Mouse (Mus musculus): ENCODE measurements around the gene Rhot2.
A peak's percentile ranks its signal among the peaks of the same experiment; 100 is the strongest.

Gene Rhot2

DNA sequence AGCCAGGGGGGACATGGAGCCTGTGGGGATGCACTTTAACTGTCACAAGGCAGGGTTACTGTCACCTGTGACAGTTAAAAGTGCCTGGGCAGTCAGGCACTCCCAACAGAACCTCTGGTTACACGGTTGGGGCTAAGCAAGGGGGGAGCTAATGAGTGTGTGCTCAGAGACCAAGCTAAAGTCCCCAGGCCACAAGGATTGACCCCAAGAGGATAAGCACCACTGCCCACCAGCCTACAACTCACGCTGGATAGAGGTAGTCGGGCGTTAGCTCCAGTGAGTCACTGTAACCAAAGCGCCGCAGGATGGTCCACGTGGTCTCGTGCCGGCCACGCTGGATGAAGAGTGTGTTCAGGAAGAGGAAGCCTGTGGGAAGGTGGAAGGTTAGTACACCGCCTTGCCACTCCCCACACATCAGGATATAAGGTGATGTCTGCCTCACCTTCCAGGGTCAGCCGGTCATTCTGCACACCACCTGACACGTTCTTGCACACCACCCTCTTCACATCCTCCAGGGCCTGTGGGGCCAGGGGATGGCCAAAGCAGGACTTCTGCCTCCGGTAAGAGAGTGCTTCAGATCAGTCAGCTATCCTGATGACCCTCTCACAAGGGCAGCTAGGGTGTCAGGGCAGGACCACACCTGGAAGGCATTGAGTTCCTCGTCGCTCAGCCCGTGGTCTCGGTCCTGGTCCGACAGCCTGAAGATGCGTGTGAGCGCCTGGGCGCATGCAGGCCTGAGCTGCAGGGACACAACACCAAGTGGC is 3.4 kb downstream of the Rhot2 start, which contains the start of gene Gm20683:
Gene Gm20683 (minus strand): TSS at position 647 of the 764 bp plus-strand sequence.
- no peak for DNase-seq (ENCODE audit: low spot score in 2 of 2)

DNA sequence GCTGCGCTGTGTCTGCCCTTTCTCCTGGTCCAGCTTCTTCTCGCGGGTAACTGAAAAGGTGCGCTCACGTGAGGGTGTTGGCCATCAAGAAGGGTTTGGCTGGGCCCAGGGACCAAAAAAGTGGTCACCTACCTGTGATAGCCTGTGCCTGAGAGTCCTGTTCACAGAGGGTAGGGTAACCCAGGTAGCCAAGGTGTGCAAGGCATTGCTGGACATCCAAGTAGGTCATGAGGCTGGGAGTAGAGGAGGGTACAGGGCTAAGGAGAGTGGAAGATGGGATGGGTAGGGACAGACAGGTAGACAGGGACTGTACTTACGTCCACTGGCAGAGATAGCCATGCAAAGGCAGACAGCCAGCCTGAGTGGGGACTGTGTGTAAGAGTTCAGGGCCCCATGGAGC is 4.1 kb downstream of the Rhot2 start:
- DNase-seq (ENCODE audit: low spot score in 2 of 2), result no peak

GRCm38 (mm10) chr17:25839455-25840235 is 5.0 kb downstream of the Rhot2 start:
- no peak for DNase-seq (ENCODE audit: low spot score in 2 of 2)

- no peak for DNase-seq (ENCODE audit: low spot score in 2 of 2)
These were observed 5.7 kb downstream of the Rhot2 start for GRCm38 (mm10) chr17:25838904-25839303.

DNA sequence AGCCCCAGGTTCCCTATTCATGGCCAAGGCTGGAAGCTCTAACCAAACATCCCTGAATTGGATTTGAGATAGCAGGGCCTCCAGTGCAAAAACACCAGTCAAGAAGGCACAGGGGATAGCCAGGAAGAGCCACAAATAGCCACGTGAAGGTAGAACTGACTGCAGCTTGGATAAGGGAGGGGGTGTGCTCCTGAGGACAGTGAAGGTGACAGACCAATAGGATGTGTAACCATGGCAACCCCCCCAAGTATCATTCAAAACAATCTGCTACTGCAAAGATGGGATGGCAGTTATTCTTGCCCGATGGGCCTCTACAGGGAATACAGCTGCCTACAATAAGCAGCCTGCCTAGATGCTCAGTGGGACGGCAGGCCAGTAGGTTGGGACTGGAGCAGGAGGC is 7.1 kb downstream of the Rhot2 start:
- DNase-seq (ENCODE audit: low spot score in 2 of 2), result no peak

DNA sequence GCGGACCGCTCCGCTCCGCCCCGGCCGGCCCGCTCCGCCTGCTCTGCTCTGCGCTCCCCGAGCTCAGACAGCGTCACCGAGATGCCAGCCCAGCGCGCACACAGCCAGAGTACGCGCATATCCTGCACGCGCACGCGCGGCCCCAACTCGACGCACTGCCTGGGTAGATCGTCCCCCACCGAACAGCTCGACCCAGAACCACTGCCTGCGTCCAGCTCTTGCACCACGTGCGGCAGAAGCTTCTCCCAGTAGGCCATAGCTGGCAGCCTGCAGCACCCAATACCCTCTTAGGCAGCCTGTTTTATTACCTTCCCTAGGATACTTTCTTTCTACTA is 7.6 kb downstream of the Rhot2 start, which contains the start of gene Rhbdl1:
Gene Rhbdl1 (minus strand): TSS at position 220 of the 335 bp plus-strand sequence.
- peak; percentile 68 to 77 for DNase-seq (ENCODE audit: low spot score in 2 of 2)

DNA sequence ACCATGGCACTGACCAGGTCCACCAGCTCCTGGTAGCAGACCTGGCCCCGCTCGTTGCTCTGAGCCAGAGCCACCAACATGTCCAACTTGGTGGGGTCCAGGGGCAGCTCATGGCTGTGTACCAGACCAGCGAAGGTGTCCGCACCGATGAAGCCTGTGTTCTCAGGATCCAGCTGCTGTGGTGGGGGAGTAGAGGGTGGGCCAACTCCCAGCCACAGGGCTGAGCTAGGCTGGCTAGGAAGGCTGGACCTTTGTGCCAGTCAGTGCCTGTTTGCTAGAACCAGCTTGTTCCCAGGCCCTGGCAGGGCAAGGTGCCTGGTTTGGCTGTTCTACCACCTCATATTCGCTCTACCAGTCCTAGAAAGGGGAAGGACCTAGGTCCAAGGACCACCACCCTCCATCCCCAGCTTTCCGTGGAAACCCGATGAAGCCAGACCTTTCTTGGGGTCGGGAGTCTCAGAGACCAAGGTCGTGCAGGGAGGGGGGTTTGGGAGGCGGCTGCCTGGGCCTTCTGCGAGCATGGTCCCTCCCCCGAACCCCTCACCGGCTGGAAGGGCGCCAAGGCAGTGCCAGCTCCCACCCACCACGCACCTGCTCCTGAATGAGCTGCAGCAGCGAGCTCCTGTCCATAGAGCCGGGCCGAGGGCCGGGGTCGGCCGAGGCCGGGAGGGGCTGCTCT is 8.1 kb downstream of the Rhot2 start:
- DNase-seq (ENCODE audit: low spot score in 2 of 2), result peak in 1 of 2 experiments; percentile 26

- DNase-seq (ENCODE audit: low spot score in 2 of 2), result no peak
These were observed 8.8 kb downstream of the Rhot2 start for GRCm38 (mm10) chr17:25835816-25836215.

GRCm38 (mm10) chr17:25835301-25835700 is 9.3 kb downstream of the Rhot2 start:
- no peak for DNase-seq (ENCODE audit: low spot score in 2 of 2)

DNA sequence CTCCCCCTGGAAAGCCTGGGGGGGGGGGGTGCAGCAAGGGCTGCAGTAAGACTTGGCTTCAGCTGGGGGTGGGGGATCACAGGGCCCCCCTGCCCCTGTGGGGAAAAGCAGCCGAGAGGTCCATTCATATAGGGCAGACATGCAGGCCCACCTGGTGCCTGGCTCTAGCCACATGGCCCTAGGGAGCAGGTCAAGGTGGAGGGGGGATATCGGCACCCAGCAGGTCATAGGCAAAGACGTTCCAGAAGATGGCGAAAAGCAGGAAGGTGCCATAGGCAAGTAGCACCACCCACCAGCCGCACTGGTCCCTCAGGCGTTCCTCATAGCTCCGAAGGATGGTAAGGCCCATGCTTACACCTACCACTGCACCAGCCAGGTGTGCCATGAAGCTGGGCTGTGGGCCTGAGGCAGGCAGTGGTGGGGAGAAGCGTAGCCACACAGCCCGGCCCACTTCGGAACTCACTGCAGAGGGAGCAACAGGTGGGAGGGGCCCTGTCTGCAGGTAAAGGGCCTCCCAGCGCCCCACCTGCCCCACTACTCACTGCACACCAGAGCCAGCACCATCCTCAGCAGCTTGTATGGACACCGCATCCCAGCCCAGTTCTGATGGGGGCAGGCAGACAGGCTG is 9.9 kb downstream of the Rhot2 start:
- no peak for DNase-seq (ENCODE audit: low spot score in 2 of 2)

GRCm38 (mm10) chr17:25833961-25834594 is 10.6 kb downstream of the Rhot2 start:
- no peak for DNase-seq (ENCODE audit: low spot score in 2 of 2)

GRCm38 (mm10) chr17:25833291-25833663 is 11.4 kb downstream of the Rhot2 start, which contains the start of gene Stub1:
TSS of gene Stub1 (minus strand) at chr17:25833404.
- peak; percentile 57 to 81 for DNase-seq (ENCODE audit: low spot score in 2 of 2)

DNA sequence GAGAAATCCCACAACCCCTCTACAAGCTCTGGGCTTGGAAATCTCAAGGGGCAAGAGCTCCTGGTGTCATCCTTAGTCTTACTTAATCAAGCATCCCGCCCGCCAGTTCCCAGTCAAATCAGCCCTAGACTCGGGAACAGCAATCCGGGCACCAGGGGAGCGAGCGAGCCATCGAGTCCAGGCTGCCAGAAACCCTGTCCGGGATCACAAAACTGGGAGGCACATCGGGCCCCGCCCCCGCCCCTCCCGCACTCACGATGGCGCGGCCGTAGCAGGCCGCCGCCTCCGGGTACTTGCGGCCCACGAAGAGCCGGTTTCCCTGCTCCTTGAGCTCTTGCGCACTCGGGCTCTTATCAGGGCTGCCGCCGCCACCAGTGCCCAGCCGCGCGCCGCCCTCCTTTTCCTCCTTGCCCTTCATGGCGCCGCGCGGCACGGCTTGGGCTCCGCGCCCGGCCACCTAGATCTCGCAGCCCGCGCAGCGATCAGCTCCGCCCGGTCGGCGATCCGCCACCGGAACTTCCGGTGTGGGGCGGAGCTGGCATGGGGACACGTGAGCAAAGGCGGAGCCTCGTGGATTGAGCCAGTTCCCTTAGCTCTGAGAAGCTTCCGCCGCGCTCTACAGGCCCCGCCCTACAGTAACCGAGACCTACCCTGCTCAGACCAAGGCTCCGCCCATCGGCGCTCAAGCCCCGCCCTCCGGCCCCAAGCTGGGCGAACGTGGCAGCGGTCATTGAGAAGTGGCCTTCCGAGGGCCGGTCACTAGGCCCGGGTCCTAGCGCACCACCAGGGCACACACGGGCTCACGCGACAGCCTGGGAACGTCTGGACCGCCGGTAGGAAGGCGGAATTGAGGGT is 12.0 kb downstream of the Rhot2 start:
- peak; percentile 94 to 99 for DNase-seq (ENCODE audit: low spot score in 2 of 2)

- DNase-seq (ENCODE audit: low spot score in 2 of 2), result peak in 1 of 2 experiments; percentile 43
These were observed 13.0 kb downstream of the Rhot2 start for GRCm38 (mm10) chr17:25831451-25832281.

DNA sequence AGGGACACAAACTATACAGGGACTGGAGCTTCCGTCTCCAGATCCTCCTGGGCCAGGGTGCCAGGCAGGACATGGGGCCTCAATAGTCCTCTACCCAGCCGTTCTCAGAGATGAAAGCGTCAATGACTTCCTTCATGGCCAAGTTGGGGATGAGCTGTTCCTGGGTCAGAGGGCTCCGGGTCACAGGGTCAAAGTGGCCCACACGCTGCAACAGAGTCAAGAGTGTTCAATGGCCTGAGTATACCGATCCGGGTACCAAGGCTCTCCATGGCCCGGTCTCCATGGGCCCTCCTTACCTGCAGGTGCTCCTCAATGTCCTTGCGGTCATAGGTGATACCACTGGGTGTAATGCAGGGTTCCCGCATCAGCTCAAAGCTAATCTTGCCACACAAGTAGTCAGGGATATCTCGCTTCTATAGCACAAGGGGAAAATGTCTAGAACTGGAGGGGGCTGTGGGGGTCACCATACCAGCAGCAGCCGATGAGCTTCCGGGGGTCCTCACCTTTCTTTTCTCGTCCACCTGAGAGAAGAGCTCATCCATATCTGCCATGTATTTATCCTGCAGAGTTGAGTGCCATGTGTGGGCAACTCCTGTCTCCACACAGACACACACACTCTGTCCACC is 13.7 kb downstream of the Rhot2 start:
- DNase-seq (ENCODE audit: low spot score in 2 of 2), result no peak

- DNase-seq (ENCODE audit: low spot score in 2 of 2), result no peak
These were observed 14.4 kb downstream of the Rhot2 start for GRCm38 (mm10) chr17:25830200-25830753.

DNA sequence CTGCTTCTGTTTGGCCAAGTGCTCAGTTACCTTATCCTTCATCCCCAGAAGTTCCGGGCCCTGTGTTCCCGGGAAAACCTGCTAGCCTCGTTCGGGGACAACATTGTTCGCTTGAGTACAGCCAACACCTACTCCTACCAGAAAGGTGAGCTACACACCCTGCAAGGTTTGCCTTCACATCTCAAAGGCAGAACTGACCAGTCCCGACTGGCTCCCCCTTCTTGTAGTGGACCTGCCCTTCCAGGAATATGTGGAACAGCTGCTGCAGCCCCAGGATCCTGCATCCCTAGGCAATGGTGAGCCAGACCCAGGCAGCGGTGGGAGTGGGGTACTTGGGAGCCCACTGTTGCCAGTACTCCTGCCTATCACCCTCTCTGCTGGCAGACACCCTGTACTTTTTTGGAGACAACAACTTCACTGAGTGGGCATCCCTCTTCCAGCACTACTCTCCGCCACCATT is 15.1 kb downstream of the Rhot2 start:
- DNase-seq (ENCODE audit: low spot score in 2 of 2), result no peak

- DNase-seq (ENCODE audit: low spot score in 2 of 2), result peak; percentile 68 to 77
These were observed 15.7 kb downstream of the Rhot2 start, which contains the start of gene Jmjd8 for GRCm38 (mm10) chr17:25828712-25829557. TSS of gene Jmjd8 (plus strand) at chr17:25828867.

Data from cerebellum, postnatal 4 days (tissue).